Mouse (Mus musculus) stomach, embryonic 14.5 days (tissue): ENCODE data around the gene Sh3bp1. TPM values are rescaled to one million over a fixed set of nuclear protein-coding genes. Genes with fewer than 3 reads are reported as not detected.
A peak's percentile ranks its signal among the peaks of the same experiment; 100 is the strongest.

Experiments used
- ATAC-seq: fragments of 200-750 bp; cut with Nextera tagmentation; 2 replicates; pipeline ENCODE4 v1.8.0; 2017; ENCODE audit warnings: low read depth, moderate TSS enrichment; ENCODE audit not compliant: insufficient number of reproducible peaks, insufficient read depth, low FRiP score
- H3K27ac ChIP-seq: fragments of 300-500 bp; sonication (generic); 2 replicates; pipeline ENCODE4 v1.5.1; 2014; ENCODE audit warnings: mild to moderate bottlenecking, low read length, moderate library complexity, mixed read lengths
- H3K27me3 ChIP-seq: fragments of 300-500 bp; sonication (generic); 2 replicates; pipeline ENCODE4 v1.6.1; 2014; ENCODE audit warnings: low read length, control low read depth, mixed read lengths; ENCODE audit not compliant: control insufficient read depth, insufficient read depth
- H3K36me3 ChIP-seq: fragments of 300-500 bp; sonication (generic); 2 replicates; pipeline ENCODE4 v1.6.1; 2014; ENCODE audit warnings: mild to moderate bottlenecking, control low read depth, low read length, moderate library complexity, mixed read lengths; ENCODE audit not compliant: control insufficient read depth, insufficient read depth
- H3K4me1 ChIP-seq: fragments of 300-500 bp; sonication (generic); 2 replicates; pipeline ENCODE4 v1.6.1; 2014; ENCODE audit warnings: low read length, control low read depth, mixed read lengths; ENCODE audit not compliant: control insufficient read depth, insufficient read depth
- H3K4me2 ChIP-seq: fragments of 300-500 bp; sonication (generic); replicated peaks from 2 replicates; pipeline ENCODE4 v1.6.1; 2014; ENCODE audit warnings: low read depth, low read length, control low read depth
- H3K4me3 ChIP-seq: fragments of 300-500 bp; sonication (generic); 2 replicates; pipeline ENCODE4 v1.5.1; 2014; ENCODE audit warnings: low read depth, low read length, control low read depth
- H3K9ac ChIP-seq: fragments of 300-500 bp; sonication (generic); replicated peaks from 2 replicates; pipeline ENCODE4 v1.6.1; 2014; ENCODE audit warnings: low read depth, mild to moderate bottlenecking, control low read depth, low read length, moderate library complexity, mixed read lengths
- H3K9me3 ChIP-seq: fragments of 300-500 bp; sonication (generic); 2 replicates; pipeline ENCODE4 v1.6.1; 2016; ENCODE audit warnings: low read depth, low read length, control low read depth; ENCODE audit not compliant: control insufficient read depth
- WGBS: fragments of 180-500 bp; shearing (Covaris S2); extraction: QIAGEN DNeasy Blood & Tissue Kit; methylation state at CpG from one replicate; pipeline ENCODE4 v1.1.7; 2014; 5-methylcytosine and 5-hydroxymethylcytosine counted together
- polyA plus RNA-seq: library from polyadenylated mRNA; unstranded; fragments of >200 nt; fragmentation: Nextera tagmentation; extraction: Ambion mirVana; gene quantifications from 2 replicates; pipeline ENCODE4 v1.2.1, GENCODE M21; 2014

Gene Sh3bp1
- polyA plus RNA-seq, 1 experiment from 2014 or later, result 51.4 TPM

DNA sequence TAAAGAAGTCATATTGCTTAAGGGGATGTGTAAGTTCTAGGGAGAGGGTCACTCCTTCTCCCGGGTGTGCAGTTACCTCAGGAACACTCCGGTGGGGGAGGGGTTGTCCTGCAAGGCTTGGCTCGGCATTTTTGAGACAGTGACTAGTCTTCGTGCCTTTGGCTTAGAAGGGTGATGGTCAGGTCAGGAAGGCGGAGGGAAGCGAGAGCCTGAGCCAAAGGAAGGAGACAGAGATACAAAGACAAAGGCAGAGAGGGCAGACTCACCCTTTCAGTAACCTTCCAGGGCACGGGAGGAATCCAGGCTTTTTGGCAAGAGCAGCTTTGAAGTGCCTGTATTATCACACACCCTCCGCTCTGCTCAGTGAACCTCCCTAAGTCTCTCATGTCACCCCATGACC lies 25.6 kb downstream of the Sh3bp1 start:
- Histone ChIP-seq H3K4me3 (no peak overlapping the region), H3K4me2 (no peak overlapping the region), H3K4me1 (peaks cover 19% of the 10 kb centered on the region), H3K27me3 (no peaks in the 10 kb centered on the region), H3K36me3 (peaks cover 11% of the 10 kb centered on the region), H3K9ac (no peak overlapping the region), H3K9me3 (no peaks in the 10 kb centered on the region), H3K27ac (peak overlapping the region; percentile 98)
- 33% methylated on average over 8 of the region's 8 CpGs for WGBS
- ATAC-seq, result no peak

DNA sequence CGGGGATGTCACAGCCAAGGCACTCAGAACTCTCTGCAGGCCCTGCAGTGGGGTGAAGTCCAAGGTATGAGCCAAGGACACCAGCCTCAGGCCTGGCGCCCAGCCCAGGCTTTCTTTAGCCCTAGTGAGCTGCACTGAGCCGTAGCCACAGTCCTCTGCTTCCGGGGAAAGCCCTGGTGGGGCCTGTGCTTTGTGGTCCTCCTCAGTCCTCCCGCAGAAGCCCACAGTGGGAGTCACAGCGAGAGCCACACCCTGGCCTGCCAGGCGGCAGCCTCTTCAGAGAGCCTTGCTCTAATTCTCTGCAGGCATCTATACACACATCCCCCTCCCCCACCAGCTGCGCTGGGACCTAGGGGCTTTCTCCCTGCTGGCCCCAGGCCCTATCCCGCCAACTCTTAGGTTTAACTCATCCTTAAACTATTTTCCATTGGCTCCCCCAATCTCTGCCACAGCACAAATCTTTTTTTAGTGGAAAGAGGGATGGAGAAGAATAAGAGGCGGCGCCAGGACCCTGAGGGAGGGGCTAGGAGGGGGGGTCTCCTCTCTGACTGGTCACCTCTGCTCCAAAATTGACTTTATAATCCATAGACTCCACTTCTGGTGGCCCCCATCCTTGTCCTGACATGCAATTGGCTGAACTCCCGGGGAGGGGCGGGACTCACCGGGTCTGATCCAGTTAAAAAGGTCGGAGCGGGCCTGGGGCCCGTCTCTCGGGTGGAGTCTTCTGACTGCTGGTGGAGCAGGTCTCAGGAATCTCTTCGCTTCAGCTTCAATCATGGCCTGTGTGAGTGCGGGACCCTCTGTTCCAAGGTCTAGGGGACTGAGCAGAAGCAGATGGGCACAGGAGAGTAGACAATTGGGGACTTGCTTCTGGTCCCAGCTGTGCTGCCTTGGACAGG lies 26.7 kb downstream of the Sh3bp1 start, which contains the start of gene Lgals1:
Gene Lgals1 (plus strand): TSS at position 705 of the 899 bp plus-strand sequence.
- Histone ChIP-seq H3K4me3 (peak within 1 kb of the TSS; percentile 54), H3K4me2 (peak within 1 kb of the TSS; percentile 79), H3K9me3 (no peaks in the 10 kb centered on the region), H3K27ac (peak within 1 kb of the TSS; percentile 98), H3K36me3 (peaks cover 13% of the 10 kb centered on the region), H3K4me1 (peaks cover 19% of the 10 kb centered on the region), H3K9ac (peak within 1 kb of the TSS; percentile 52), H3K27me3 (no peaks in the 10 kb centered on the region)
- ATAC-seq, result peak; percentile 76
- WGBS, result 7% methylated on average over 20 of the region's 20 CpGs

DNA sequence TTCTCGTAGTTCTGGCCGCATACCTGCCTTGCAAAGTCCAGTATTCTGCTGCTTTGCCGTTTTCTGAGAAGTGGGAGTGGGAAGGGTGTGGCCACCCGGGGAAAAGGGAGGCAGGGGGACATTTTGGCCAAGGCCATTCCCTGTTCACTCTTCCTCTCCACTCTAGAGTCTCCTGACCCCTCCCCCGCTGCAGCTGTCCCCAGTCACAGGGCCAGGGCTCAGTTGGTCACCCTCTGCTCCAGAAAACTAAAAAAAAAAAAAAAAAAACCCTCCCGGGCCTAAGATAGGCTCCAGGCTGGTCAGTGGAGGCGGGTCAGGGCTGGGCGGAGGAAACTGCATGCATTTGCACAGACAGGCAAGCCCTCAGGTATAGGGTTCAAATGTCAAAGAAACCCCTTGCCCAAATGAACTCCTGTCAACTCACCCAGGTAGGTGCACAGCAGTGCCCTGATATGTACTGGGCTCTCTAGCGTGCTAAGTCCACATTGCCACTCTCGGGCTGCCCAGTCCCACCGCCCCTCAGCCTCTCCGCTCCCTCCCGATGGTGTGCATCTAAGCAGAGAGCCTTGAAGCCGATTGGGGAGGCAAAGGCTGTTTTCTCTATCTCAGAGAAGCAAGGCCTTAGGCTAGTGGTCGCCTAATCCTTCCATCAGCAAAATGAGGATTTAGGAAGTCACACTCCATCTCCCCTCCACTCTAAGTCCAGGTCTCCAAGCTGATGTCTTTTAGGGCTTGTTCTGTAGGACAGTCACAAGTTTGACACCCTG lies 27.6 kb downstream of the Sh3bp1 start:
- peaks cover 13% of the 10 kb centered on the region for H3K36me3 ChIP-seq
- no peaks in the 10 kb centered on the region for H3K9me3 ChIP-seq
- WGBS, result 14% methylated on average over 15 of the region's 15 CpGs
- peak overlapping the region; percentile 92 for H3K27ac ChIP-seq
- no peaks in the 10 kb centered on the region for H3K27me3 ChIP-seq
- peak overlapping the region; percentile 79 for H3K4me2 ChIP-seq
- H3K4me1 ChIP-seq, result peaks cover 19% of the 10 kb centered on the region
- no peak for ATAC-seq
- H3K9ac ChIP-seq, result peak overlapping the region; percentile 52
- H3K4me3 ChIP-seq, result peak overlapping the region; percentile 54

DNA sequence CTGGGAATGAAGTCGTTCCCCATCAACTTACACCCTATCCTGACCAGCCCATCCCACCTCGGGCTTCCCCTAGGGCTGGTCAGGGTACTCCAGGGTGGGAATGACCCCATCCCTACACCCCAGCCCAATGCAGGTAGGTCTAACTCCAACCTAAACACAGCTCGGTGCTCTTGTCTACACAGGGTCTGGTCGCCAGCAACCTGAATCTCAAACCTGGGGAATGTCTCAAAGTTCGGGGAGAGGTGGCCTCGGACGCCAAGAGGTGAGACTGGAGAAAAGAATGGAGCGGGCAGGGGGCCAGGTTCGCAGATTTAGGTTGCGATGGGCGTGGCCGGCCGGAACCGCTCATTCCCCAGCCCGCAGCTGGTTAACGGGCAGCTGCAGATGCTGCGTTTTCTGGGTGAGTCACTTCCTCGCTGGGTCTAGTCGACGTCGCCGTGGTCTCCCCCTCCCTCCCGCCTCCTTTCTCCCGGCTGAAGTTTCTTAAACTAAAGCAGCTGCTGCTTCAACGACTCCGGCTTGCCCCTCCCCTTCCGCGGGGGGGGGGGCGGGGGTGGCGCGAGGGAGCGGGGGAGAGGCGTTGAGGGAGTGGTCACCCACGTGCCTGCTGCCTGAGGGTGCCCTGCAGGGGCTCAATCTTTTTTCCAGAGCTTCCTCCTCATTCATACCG lies 28.4 kb downstream of the Sh3bp1 start:
- ATAC-seq, result peak; percentile 54
- under 1% methylated on average over 34 of the region's 35 CpGs for WGBS
- H3K27me3 ChIP-seq, result no peaks in the 10 kb centered on the region

DNA sequence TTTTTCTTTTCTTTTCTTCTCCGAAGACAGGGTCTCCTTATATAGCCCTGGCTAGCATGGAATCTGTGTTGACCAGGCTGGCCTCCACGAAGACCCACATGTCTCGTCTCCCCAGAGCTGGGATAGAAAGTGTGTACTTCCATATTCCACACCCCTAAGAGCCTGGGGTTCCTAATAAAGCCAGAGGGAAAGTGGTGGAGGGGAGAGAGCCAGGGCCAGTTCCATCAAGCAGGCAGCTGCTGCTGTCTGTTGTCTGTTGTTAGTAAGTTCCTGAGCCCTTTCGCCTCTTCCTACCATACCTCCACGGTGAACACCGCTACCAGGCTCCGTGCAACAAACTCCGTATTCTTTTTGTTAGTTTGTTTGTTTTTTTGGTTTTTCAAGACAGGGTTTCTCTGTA lies 29.0 kb downstream of the Sh3bp1 start:
- WGBS, result 44% methylated on average over 8 of the region's 8 CpGs
- H3K27ac ChIP-seq, result peak overlapping the region; percentile 92
- peaks cover 19% of the 10 kb centered on the region for H3K4me1 ChIP-seq
- no peaks in the 10 kb centered on the region for H3K9me3 ChIP-seq
- peak overlapping the region; percentile 54 for H3K4me3 ChIP-seq
- H3K4me2 ChIP-seq, result peak overlapping the region; percentile 79
- H3K36me3 ChIP-seq, result peaks cover 13% of the 10 kb centered on the region
- no peak for ATAC-seq
- no peak overlapping the region for H3K9ac ChIP-seq
- no peaks in the 10 kb centered on the region for H3K27me3 ChIP-seq

More for the DNA sequence above, 28.4 kb downstream of the Sh3bp1 start:
- H3K4me1 ChIP-seq, result peaks cover 19% of the 10 kb centered on the region
- peak overlapping the region; percentile 54 for H3K4me3 ChIP-seq
- peak overlapping the region; percentile 52 for H3K9ac ChIP-seq
- H3K4me2 ChIP-seq, result peak overlapping the region; percentile 79
- H3K9me3 ChIP-seq, result no peaks in the 10 kb centered on the region
- peak overlapping the region; percentile 92 for H3K27ac ChIP-seq
- H3K36me3 ChIP-seq, result peaks cover 13% of the 10 kb centered on the region

DNA sequence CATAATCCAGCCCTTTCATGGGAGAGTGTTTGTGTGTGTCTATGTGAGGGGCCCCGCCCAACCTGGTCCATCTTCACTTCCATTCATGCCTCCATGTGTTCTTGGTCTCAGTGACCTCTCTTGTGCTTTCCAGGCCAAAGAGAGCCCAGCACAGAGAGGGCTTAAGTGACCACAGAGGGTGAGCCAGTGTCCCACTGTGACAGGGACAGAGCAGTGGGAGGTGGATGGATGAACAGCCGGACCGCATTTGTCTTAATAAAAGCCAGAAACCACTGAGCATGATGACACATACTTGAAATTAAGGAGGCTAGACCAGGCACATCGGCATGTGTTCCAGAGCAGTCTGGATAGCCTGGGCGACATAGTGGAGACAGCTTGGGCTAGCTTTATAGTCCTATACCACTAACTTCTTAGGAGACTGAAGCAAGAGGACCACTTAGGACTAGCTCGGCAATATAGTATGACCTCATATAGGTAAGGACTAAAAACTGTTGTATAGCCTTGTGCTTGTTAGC lies 30.7 kb downstream of the Sh3bp1 start:
- no peak overlapping the region for H3K4me3 ChIP-seq
- peaks cover 13% of the 10 kb centered on the region for H3K36me3 ChIP-seq
- WGBS, result 93% methylated on average over 6 of the region's 6 CpGs
- H3K4me1 ChIP-seq, result peaks cover 20% of the 10 kb centered on the region
- no peak overlapping the region for H3K9ac ChIP-seq
- H3K27me3 ChIP-seq, result no peaks in the 10 kb centered on the region
- H3K4me2 ChIP-seq, result no peak overlapping the region
- no peaks in the 10 kb centered on the region for H3K9me3 ChIP-seq
- H3K27ac ChIP-seq, result no peak overlapping the region
- no peak for ATAC-seq

DNA sequence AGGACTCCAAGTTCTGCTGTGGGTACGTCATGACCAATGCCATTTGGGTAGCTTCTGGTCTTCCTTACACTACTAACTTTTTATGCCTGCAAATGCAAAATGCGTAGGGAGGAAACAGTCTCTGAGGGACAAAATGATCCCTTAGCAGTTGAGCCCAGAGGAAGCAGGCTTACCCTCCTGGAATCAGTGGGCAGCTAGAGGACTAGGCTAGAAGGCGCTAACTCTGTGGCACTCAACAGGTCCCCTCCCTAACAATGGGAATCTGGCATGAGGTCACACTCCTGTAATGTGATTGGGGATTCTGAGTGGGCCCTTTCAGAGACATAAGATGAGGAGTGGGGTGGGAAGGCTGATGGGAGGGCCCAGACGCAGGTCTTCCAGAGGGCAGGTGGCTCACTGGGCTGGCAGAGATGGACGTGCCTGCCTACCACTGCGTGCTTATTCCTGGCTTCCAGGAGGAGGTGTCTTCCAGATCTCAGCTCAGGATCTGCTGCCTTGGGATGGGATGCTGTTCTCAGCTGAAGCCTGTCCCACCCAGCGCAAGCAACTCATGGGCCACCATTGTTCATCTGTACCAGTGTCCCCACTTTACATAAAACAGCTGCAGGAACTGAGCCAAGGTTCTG lies 31.3 kb downstream of the Sh3bp1 start:
- no peak overlapping the region for H3K4me3 ChIP-seq
- 82% methylated on average over 7 of the region's 7 CpGs for WGBS
- no peaks in the 10 kb centered on the region for H3K27me3 ChIP-seq
- no peak for ATAC-seq
- peaks cover 13% of the 10 kb centered on the region for H3K36me3 ChIP-seq
- H3K9me3 ChIP-seq, result no peaks in the 10 kb centered on the region
- H3K4me2 ChIP-seq, result no peak overlapping the region
- peak overlapping the region; percentile 6; the same call in 1 of the 2 replicates for H3K27ac ChIP-seq
- peaks cover 17% of the 10 kb centered on the region for H3K4me1 ChIP-seq
- no peak overlapping the region for H3K9ac ChIP-seq
